Mouse (Mus musculus): ENCODE data around the gene Dnmt3a. TPM values are rescaled to one million over a fixed set of nuclear protein-coding genes. Genes with fewer than 3 reads are reported as not detected.
A peak's percentile ranks its signal among the peaks of the same experiment; 100 is the strongest.

Gene Dnmt3a
- polyA plus RNA-seq, 1 experiment from 2014 or later = 24.3 TPM

DNA sequence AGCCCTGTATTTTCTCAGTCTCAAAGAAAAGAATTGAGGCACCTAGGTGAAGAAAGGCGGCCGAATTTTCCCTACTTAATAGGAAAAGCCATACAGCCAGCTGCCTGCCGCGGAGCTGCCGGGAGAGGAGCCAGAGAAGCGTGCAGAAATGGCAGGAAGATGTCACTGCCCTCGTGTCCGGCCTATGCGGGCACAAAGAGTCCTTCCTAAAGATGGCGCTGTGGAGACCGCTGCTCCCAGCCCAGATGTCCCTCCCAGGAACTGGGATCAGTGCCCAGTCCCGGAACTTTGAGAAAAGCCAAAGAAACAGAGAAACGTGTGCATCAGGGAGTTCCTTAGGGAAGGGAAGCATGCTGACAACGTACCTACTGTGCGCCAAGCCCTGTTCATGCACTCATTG lies 65.8 kb downstream of the Dnmt3a start:
- Histone ChIP-seq H3K9me3 (ENCODE audit: low read length) (no peaks in the 10 kb centered on the region), H3K4me3 (ENCODE audit: low read depth, low read length) (no peak overlapping the region), H3K27ac (ENCODE audit: low read depth) (peak overlapping the region; percentile 60), H3K27me3 (ENCODE audit: insufficient read depth, low read length) (no peaks in the 10 kb centered on the region), H3K36me3 (replicated peaks; ENCODE audit: insufficient read depth, low read length) (peaks cover 9% of the 10 kb centered on the region), H3K4me2 (ENCODE audit: low read depth, low read length) (no peak overlapping the region; the same call in 1 of the 2 replicates), H3K4me1 (ENCODE audit: insufficient read depth) (peaks cover 36% of the 10 kb centered on the region), H3K9ac (replicated peaks) (no peak overlapping the region)
- DNase-seq (peak; percentile 61), ATAC-seq (peak; percentile 53; the same call in 1 of the 2 replicates)
- 44% methylated on average over 15 of the region's 15 CpGs for WGBS (ENCODE audit: insufficient replicate concordance)
- TF ChIP-seq CTCF (IDR thresholded peaks at IDR 0.05; ENCODE audit: low read depth) = peak; percentile 62
- no peak for TF ChIP-seq EP300 (IDR thresholded peaks at IDR 0.05; ENCODE audit: low read depth)

DNA sequence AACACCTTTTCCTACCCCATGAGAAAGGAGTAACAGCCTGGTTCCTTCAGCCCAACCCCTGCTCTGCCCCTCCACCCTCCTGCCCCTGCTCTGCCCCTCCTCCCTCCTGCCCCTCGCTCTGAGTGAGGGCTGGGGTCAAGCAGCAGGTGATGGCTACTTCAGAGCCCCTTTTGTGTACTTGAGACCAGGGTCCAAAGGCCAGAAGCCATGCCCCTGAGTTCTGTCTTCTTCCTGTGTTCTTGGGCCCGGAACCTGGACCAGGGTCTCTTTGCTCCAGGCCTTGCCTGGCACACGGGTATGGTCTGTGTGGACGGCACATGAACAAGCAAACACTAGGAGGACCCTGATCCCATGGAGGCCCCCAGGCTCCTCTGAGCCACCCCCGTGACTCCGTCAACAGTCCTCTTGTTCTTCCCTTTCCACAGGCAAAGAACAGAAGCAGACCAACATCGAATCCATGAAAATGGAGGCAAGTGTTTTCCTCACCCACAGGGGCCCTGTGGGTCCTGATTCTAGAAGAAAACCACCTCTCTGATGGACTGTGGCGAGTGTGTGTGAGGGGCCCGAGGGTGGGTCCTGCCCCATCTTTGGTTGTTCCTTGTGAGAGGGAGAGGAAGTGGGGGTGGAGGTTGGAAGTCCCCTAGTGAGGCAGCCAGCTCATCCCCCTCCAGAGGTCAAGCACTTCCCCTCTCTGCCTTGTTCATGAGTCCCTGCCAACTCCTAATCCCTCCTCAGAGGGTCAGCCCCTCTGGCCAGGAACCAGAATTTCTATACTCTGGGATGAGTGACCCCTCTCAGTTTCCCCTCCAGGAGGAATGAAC lies 66.8 kb downstream of the Dnmt3a start:
- ATAC-seq (no peak), DNase-seq (no peak)
- Histone ChIP-seq H3K4me2 (ENCODE audit: low read depth, low read length) (no peak overlapping the region), H3K36me3 (replicated peaks; ENCODE audit: insufficient read depth, low read length) (peaks cover 13% of the 10 kb centered on the region), H3K4me3 (ENCODE audit: low read depth, low read length) (no peak overlapping the region), H3K27ac (ENCODE audit: low read depth) (peak overlapping the region; percentile 60), H3K4me1 (ENCODE audit: insufficient read depth) (peaks cover 36% of the 10 kb centered on the region), H3K9ac (replicated peaks) (no peak overlapping the region), H3K27me3 (ENCODE audit: insufficient read depth, low read length) (no peaks in the 10 kb centered on the region), H3K9me3 (ENCODE audit: low read length) (no peaks in the 10 kb centered on the region)
- 62% methylated on average over 9 of the region's 9 CpGs for WGBS (ENCODE audit: insufficient replicate concordance)
- TF ChIP-seq EP300 (IDR thresholded peaks at IDR 0.05; ENCODE audit: low read depth) = no peak
- TF ChIP-seq CTCF (IDR thresholded peaks at IDR 0.05; ENCODE audit: low read depth) = no peak

DNA sequence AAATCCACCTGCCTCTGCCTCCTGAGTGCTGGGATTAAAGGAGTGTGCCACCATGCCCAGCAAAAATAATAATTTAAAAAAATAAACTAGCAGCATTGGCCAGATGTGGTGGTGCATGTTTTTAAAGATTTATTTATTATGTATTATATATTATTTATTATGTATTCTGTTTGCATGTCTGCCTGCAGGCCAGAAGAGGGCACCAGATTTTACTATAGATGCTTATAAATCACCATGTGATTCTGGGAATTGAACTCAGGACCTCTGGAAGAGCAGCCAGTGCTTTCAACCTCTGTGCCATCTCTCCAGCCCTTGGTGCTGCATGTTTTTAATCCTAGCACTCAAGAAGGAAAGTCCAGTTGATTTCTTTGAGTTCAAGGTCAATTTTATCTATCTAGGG lies 69.7 kb downstream of the Dnmt3a start:
- ATAC-seq (no peak), DNase-seq (no peak)
- peak; percentile 27 for TF ChIP-seq CTCF (IDR thresholded peaks at IDR 0.05; ENCODE audit: low read depth)
- no peak for TF ChIP-seq EP300 (IDR thresholded peaks at IDR 0.05; ENCODE audit: low read depth)
- H3K27me3 ChIP-seq (ENCODE audit: insufficient read depth, low read length) = no peaks in the 10 kb centered on the region
- H3K4me3 ChIP-seq (ENCODE audit: low read depth, low read length) = no peak overlapping the region
- H3K4me2 ChIP-seq (ENCODE audit: low read depth, low read length) = no peak overlapping the region
- H3K9me3 ChIP-seq (ENCODE audit: low read length) = no peaks in the 10 kb centered on the region
- H3K4me1 ChIP-seq (ENCODE audit: insufficient read depth) = peaks cover 17% of the 10 kb centered on the region
- peaks cover 13% of the 10 kb centered on the region for H3K36me3 ChIP-seq (replicated peaks; ENCODE audit: insufficient read depth, low read length)
- no peak overlapping the region for H3K27ac ChIP-seq (ENCODE audit: low read depth)
- H3K9ac ChIP-seq (replicated peaks) = no peak overlapping the region

DNA sequence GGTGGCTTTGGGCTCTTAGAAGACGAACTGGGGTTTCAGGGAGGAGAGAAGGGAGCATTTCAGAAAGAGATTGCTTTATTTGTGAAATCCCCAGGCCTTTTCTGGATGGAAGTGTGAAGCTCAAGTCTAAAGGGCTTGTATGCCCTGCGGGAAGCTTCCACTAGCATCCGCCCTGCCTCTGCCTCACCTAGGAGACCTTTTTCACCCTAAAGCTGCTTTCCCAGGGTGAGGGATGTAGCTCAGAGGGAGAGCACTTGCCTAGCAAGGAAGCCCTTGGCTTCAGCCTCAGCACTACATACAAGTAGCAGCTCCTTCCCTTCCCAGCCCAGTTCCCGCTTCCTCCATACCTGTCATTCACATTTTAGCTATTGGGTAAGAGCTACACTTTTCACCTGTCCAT lies 71.6 kb downstream of the Dnmt3a start:
- ATAC-seq = no peak
- Histone ChIP-seq H3K36me3 (replicated peaks; ENCODE audit: insufficient read depth, low read length) (peaks cover 15% of the 10 kb centered on the region), H3K27me3 (ENCODE audit: insufficient read depth, low read length) (no peaks in the 10 kb centered on the region), H3K9ac (replicated peaks) (no peak overlapping the region), H3K4me3 (ENCODE audit: low read depth, low read length) (no peak overlapping the region), H3K4me1 (ENCODE audit: insufficient read depth) (peaks cover 3% of the 10 kb centered on the region), H3K9me3 (ENCODE audit: low read length) (no peaks in the 10 kb centered on the region), H3K4me2 (ENCODE audit: low read depth, low read length) (no peak overlapping the region), H3K27ac (ENCODE audit: low read depth) (no peak overlapping the region)
- WGBS (ENCODE audit: insufficient replicate concordance) = 79% methylated on average over 4 of the region's 4 CpGs
- no peak for DNase-seq
- TF ChIP-seq CTCF (IDR thresholded peaks at IDR 0.05; ENCODE audit: low read depth) (no peak), EP300 (IDR thresholded peaks at IDR 0.05; ENCODE audit: low read depth) (no peak)

DNA sequence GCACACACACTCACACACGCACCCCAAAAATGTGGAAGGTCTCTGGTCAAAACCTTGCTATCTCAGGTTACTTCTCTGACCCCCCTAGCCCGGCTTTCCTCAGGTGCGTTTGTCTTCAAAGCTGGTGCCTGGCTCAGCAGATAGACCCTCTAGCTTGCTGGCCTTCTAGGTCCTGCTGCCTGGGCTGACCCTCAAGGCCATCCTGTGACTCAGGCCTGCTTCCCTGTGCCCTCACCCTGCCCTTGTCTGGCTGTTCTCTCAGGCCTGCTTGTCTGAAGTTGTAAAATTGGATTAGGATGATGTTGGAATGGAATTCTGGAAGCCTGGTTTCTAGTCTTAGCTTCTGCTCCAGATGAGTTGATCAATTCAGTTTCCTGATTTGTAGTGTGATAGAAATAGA lies 75.7 kb downstream of the Dnmt3a start:
- Histone ChIP-seq H3K4me2 (ENCODE audit: low read depth, low read length) (no peak overlapping the region), H3K4me1 (ENCODE audit: insufficient read depth) (no peaks in the 10 kb centered on the region), H3K27ac (ENCODE audit: low read depth) (no peak overlapping the region), H3K9ac (replicated peaks) (no peak overlapping the region), H3K9me3 (ENCODE audit: low read length) (no peaks in the 10 kb centered on the region), H3K4me3 (ENCODE audit: low read depth, low read length) (no peak overlapping the region), H3K36me3 (replicated peaks; ENCODE audit: insufficient read depth, low read length) (peaks cover 14% of the 10 kb centered on the region), H3K27me3 (ENCODE audit: insufficient read depth, low read length) (no peaks in the 10 kb centered on the region)
- TF ChIP-seq EP300 (IDR thresholded peaks at IDR 0.05; ENCODE audit: low read depth) = no peak
- TF ChIP-seq CTCF (IDR thresholded peaks at IDR 0.05; ENCODE audit: low read depth) = no peak
- ATAC-seq (no peak), DNase-seq (no peak)
- 77% methylated on average over 3 of the region's 3 CpGs for WGBS (ENCODE audit: insufficient replicate concordance)

DNA sequence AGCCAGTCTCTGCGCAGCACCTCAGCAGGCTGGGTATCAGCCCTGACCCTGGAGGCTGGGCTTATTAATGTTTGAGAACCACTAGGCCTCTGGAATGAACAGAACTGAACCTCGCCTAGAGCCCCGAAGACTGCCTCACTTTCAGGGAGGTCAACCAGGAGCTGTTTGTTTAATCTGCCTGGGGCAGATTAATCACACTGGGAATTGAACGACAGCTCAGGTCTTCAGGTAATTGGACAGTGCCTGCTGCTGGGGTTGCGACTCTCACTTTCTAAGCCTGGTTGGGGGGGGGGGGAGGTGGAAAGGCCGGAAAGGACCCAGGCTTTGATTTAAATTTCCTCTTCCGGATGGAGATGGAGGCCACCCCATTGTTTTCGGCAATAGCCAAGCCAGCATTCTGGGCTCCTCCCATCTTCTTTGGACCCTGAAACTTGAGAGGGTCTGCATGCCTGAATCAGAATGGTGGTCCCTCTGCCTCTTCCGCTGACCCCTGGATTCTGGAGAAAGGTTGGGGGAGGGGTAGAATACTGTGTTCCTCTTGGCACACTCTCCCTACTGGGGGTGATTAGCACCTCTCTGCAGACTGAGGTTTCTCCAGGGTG lies 79.2 kb downstream of the Dnmt3a start:
- Histone ChIP-seq H3K36me3 (replicated peaks; ENCODE audit: insufficient read depth, low read length) (peaks cover 9% of the 10 kb centered on the region), H3K27ac (ENCODE audit: low read depth) (no peak overlapping the region), H3K4me1 (ENCODE audit: insufficient read depth) (peaks cover 11% of the 10 kb centered on the region), H3K27me3 (ENCODE audit: insufficient read depth, low read length) (no peaks in the 10 kb centered on the region), H3K9me3 (ENCODE audit: low read length) (no peaks in the 10 kb centered on the region), H3K9ac (replicated peaks) (no peak overlapping the region), H3K4me3 (ENCODE audit: low read depth, low read length) (no peak overlapping the region), H3K4me2 (ENCODE audit: low read depth, low read length) (no peak overlapping the region)
- no peak for TF ChIP-seq EP300 (IDR thresholded peaks at IDR 0.05; ENCODE audit: low read depth)
- no peak for TF ChIP-seq CTCF (IDR thresholded peaks at IDR 0.05; ENCODE audit: low read depth)
- WGBS (ENCODE audit: insufficient replicate concordance) = 73% methylated on average over 9 of the region's 9 CpGs
- DNase-seq (no peak), ATAC-seq (no peak)
